Mouse (Mus musculus): ENCODE data around the gene Cdh23. TPM values are rescaled to one million over a fixed set of nuclear protein-coding genes. Genes with fewer than 3 reads are reported as not detected.
A peak's percentile ranks its signal among the peaks of the same experiment; 100 is the strongest.

Gene Cdh23
- polyA plus RNA-seq, 1 experiment from 2014 or later = 0.53 TPM

DNA sequence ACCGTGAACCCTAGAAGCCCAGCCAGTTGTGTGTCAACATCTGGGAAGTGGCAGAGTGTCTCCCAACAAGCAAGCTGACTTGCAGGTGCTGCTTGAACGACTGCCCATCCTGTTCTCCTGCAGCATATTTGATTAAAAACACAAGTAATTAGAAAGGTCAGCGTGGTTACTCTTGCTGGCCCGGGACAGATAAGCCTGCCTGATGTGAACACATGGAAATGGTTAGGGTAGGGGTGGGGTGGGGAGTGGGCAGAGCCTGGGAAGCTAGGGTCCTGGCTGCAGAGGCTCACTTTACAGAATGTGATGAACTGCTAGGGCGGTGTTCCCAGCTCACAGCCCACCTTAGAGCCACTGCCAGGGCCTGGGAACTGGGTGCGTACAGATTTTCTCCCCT lies 322.8 kb downstream of the Cdh23 start:
- Histone ChIP-seq H3K9me3 (replicated peaks; ENCODE audit: control insufficient read depth, low read length) (no peaks in the 10 kb centered on the region), H3K4me2 (ENCODE audit: low read depth, low read length) (no peak overlapping the region), H3K27ac (ENCODE audit: low read length) (no peak overlapping the region), H3K4me3 (replicated peaks; ENCODE audit: low read length) (no peak overlapping the region), H3K27me3 (ENCODE audit: control insufficient read depth, insufficient read depth, low read length) (no peaks in the 10 kb centered on the region), H3K36me3 (ENCODE audit: control insufficient read depth, insufficient read depth, low read length) (no peaks in the 10 kb centered on the region), H3K9ac (ENCODE audit: low read length) (no peak overlapping the region), H3K4me1 (ENCODE audit: control insufficient read depth, insufficient read depth, low read length) (0 out of 2 replicates have a peak, but pooled peaks cover 2% of the 10 kb centered on the region)
- ATAC-seq (ENCODE audit: insufficient read depth, low FRiP score) = no peak
- 50% methylated on average over 6 of the region's 6 CpGs for WGBS

DNA sequence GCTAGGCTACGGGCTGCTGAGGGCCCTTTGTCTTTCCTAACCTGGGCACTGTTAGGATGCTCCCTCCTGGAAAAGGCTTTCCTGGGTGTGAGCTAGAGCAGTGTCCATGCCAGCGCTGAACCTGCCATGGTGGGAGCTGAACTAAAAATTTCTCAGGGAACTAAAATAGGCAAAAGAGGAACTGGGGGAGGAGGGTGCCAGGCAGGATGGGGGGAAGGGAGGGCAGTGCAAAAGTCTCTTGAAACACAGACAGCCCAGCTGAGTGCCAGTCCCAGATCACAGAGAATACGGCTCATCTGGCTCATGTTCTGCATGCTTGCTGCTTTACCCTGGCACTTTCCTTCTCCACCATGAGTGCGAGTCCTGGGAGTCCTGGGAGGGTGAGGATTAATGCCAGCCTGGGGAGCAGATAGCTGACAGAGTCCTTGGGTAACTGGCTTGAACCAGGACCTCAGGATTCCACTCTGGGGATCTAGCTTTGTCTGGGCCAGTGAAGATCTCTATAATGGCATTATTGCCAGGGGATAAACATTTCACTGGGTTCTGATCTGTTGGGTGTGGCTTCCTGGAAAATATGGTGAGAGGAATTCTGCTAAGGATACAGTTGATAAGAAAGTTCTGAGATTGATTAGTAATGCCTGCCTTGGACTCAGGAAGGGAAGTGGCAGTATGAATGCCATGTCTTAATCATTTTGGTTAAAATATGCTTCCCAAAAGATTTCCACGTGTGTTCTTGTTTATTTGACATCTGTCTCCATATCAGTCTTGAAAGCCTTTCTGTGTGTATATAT lies 324.5 kb downstream of the Cdh23 start:
- Histone ChIP-seq H3K4me3 (replicated peaks; ENCODE audit: low read length) (no peak overlapping the region), H3K9ac (ENCODE audit: low read length) (no peak overlapping the region), H3K4me1 (ENCODE audit: control insufficient read depth, insufficient read depth, low read length) (0 out of 2 replicates have a peak, but pooled peaks cover 2% of the 10 kb centered on the region), H3K27me3 (ENCODE audit: control insufficient read depth, insufficient read depth, low read length) (no peaks in the 10 kb centered on the region), H3K9me3 (replicated peaks; ENCODE audit: control insufficient read depth, low read length) (no peaks in the 10 kb centered on the region), H3K27ac (ENCODE audit: low read length) (no peak overlapping the region), H3K4me2 (ENCODE audit: low read depth, low read length) (no peak overlapping the region), H3K36me3 (ENCODE audit: control insufficient read depth, insufficient read depth, low read length) (no peaks in the 10 kb centered on the region)
- 74% methylated on average over 5 of the region's 5 CpGs for WGBS
- no peak for ATAC-seq (ENCODE audit: insufficient read depth, low FRiP score)

- 65% methylated on average over 5 of the region's 5 CpGs for WGBS
- Histone ChIP-seq H3K4me1 (ENCODE audit: control insufficient read depth, insufficient read depth, low read length) (0 out of 2 replicates have a peak, but pooled peaks cover 2% of the 10 kb centered on the region), H3K9me3 (replicated peaks; ENCODE audit: control insufficient read depth, low read length) (no peaks in the 10 kb centered on the region), H3K27ac (ENCODE audit: low read length) (no peak overlapping the region; the same call in 1 of the 2 replicates), H3K9ac (ENCODE audit: low read length) (no peak overlapping the region), H3K4me2 (ENCODE audit: low read depth, low read length) (no peak overlapping the region), H3K36me3 (ENCODE audit: control insufficient read depth, insufficient read depth, low read length) (no peaks in the 10 kb centered on the region), H3K4me3 (replicated peaks; ENCODE audit: low read length) (no peak overlapping the region), H3K27me3 (ENCODE audit: control insufficient read depth, insufficient read depth, low read length) (no peaks in the 10 kb centered on the region)
- no peak for ATAC-seq (ENCODE audit: insufficient read depth, low FRiP score)
These were observed 325.7 kb downstream of the Cdh23 start for GRCm38 (mm10) chr10:60370601-60371061.

DNA sequence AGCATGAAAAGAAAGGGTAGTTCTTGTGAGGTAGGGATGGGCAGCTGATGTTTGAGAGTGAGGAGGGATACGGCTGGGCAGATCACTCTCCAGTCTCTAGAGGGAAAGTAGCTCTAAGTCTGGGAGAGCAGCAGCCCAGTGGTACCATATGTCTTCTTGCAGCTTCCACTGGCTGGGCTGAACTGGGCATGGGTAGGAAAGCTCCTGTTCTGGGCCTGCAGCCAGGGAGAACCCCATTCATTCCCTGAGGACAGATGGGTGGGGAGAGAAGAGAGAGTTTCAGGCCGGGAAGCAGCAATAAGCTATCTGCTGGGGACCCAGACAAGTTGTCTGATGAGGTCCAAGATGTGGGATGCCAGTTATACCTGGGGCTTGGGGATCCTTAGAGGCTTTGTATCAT lies 326.2 kb downstream of the Cdh23 start:
- ATAC-seq (ENCODE audit: insufficient read depth, low FRiP score) = no peak
- no peak overlapping the region for H3K9ac ChIP-seq (ENCODE audit: low read length)
- H3K4me1 ChIP-seq (ENCODE audit: control insufficient read depth, insufficient read depth, low read length) = 0 out of 2 replicates have a peak, but pooled peaks cover 2% of the 10 kb centered on the region
- no peaks in the 10 kb centered on the region for H3K27me3 ChIP-seq (ENCODE audit: control insufficient read depth, insufficient read depth, low read length)
- H3K36me3 ChIP-seq (ENCODE audit: control insufficient read depth, insufficient read depth, low read length) = no peaks in the 10 kb centered on the region
- H3K4me2 ChIP-seq (ENCODE audit: low read depth, low read length) = no peak overlapping the region
- WGBS = 70% methylated on average over 2 of the region's 2 CpGs
- no peaks in the 10 kb centered on the region for H3K9me3 ChIP-seq (replicated peaks; ENCODE audit: control insufficient read depth, low read length)
- H3K4me3 ChIP-seq (replicated peaks; ENCODE audit: low read length) = no peak overlapping the region
- no peak overlapping the region for H3K27ac ChIP-seq (ENCODE audit: low read length)

DNA sequence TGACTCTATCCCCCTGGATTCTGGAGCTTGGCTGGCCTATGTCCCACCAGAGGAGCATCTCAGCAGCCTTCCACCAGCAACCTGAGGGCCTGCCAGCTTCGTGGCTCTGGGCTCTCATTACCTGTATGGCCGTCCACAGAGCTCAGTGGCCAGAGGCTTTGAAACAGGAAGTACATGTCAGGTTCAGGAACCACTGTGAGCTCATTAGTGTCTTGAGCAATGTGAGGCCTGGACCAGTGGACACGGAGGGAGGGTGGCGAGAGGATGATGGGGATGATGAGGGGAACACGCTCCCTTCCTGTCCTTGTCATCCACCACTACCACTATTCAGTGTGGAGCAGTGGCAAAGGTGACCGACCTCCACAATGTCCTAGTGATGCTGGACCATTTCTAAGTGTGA lies 326.9 kb downstream of the Cdh23 start:
- Histone ChIP-seq H3K9me3 (replicated peaks; ENCODE audit: control insufficient read depth, low read length) (no peaks in the 10 kb centered on the region), H3K27ac (ENCODE audit: low read length) (no peak overlapping the region), H3K36me3 (ENCODE audit: control insufficient read depth, insufficient read depth, low read length) (no peaks in the 10 kb centered on the region), H3K4me1 (ENCODE audit: control insufficient read depth, insufficient read depth, low read length) (0 out of 2 replicates have a peak, but pooled peaks cover 2% of the 10 kb centered on the region), H3K27me3 (ENCODE audit: control insufficient read depth, insufficient read depth, low read length) (no peaks in the 10 kb centered on the region), H3K9ac (ENCODE audit: low read length) (no peak overlapping the region), H3K4me2 (ENCODE audit: low read depth, low read length) (no peak overlapping the region), H3K4me3 (replicated peaks; ENCODE audit: low read length) (no peak overlapping the region)
- no peak for ATAC-seq (ENCODE audit: insufficient read depth, low FRiP score)
- WGBS = 82% methylated on average over 6 of the region's 6 CpGs

GRCm38 (mm10) chr10:60367904-60368303 lies 328.4 kb downstream of the Cdh23 start:
- Histone ChIP-seq H3K9ac (ENCODE audit: low read length) (no peak overlapping the region), H3K9me3 (replicated peaks; ENCODE audit: control insufficient read depth, low read length) (no peaks in the 10 kb centered on the region), H3K36me3 (ENCODE audit: control insufficient read depth, insufficient read depth, low read length) (no peaks in the 10 kb centered on the region), H3K27ac (ENCODE audit: low read length) (no peak overlapping the region), H3K4me2 (ENCODE audit: low read depth, low read length) (no peak overlapping the region), H3K4me3 (replicated peaks; ENCODE audit: low read length) (no peak overlapping the region), H3K27me3 (ENCODE audit: control insufficient read depth, insufficient read depth, low read length) (no peaks in the 10 kb centered on the region), H3K4me1 (ENCODE audit: control insufficient read depth, insufficient read depth, low read length) (peaks cover 4% of the 10 kb centered on the region; the same call in 1 of the 2 replicates)
- WGBS = 73% methylated on average over 4 of the region's 4 CpGs
- no peak for ATAC-seq (ENCODE audit: insufficient read depth, low FRiP score)

- no peak overlapping the region for H3K9ac ChIP-seq (ENCODE audit: low read length)
- H3K27me3 ChIP-seq (ENCODE audit: control insufficient read depth, insufficient read depth, low read length) = no peaks in the 10 kb centered on the region
- 71% methylated on average over 2 of the region's 2 CpGs for WGBS
- H3K4me2 ChIP-seq (ENCODE audit: low read depth, low read length) = no peak overlapping the region
- H3K36me3 ChIP-seq (ENCODE audit: control insufficient read depth, insufficient read depth, low read length) = no peaks in the 10 kb centered on the region
- H3K4me1 ChIP-seq (ENCODE audit: control insufficient read depth, insufficient read depth, low read length) = peaks cover 11% of the 10 kb centered on the region
- H3K4me3 ChIP-seq (replicated peaks; ENCODE audit: low read length) = no peak overlapping the region
- no peaks in the 10 kb centered on the region for H3K9me3 ChIP-seq (replicated peaks; ENCODE audit: control insufficient read depth, low read length)
- no peak for ATAC-seq (ENCODE audit: insufficient read depth, low FRiP score)
- H3K27ac ChIP-seq (ENCODE audit: low read length) = no peak overlapping the region
These were observed 329.1 kb downstream of the Cdh23 start for GRCm38 (mm10) chr10:60367145-60367544.

- H3K4me1 ChIP-seq (ENCODE audit: control insufficient read depth, insufficient read depth, low read length) = peaks cover 15% of the 10 kb centered on the region
- WGBS = 60% methylated on average over 6 of the region's 6 CpGs
- no peak for ATAC-seq (ENCODE audit: insufficient read depth, low FRiP score)
- H3K9me3 ChIP-seq (replicated peaks; ENCODE audit: control insufficient read depth, low read length) = no peaks in the 10 kb centered on the region
- H3K4me2 ChIP-seq (ENCODE audit: low read depth, low read length) = no peak overlapping the region
- no peak overlapping the region for H3K4me3 ChIP-seq (replicated peaks; ENCODE audit: low read length)
- H3K9ac ChIP-seq (ENCODE audit: low read length) = no peak overlapping the region
- H3K36me3 ChIP-seq (ENCODE audit: control insufficient read depth, insufficient read depth, low read length) = no peaks in the 10 kb centered on the region
- H3K27me3 ChIP-seq (ENCODE audit: control insufficient read depth, insufficient read depth, low read length) = no peaks in the 10 kb centered on the region
- no peak overlapping the region for H3K27ac ChIP-seq (ENCODE audit: low read length)
These were observed 332.9 kb downstream of the Cdh23 start for GRCm38 (mm10) chr10:60363426-60363825.

- Histone ChIP-seq H3K27me3 (ENCODE audit: control insufficient read depth, insufficient read depth, low read length) (no peaks in the 10 kb centered on the region), H3K27ac (ENCODE audit: low read length) (peak overlapping the region; percentile 40), H3K4me2 (ENCODE audit: low read depth, low read length) (no peak overlapping the region), H3K4me1 (ENCODE audit: control insufficient read depth, insufficient read depth, low read length) (peaks cover 15% of the 10 kb centered on the region), H3K4me3 (replicated peaks; ENCODE audit: low read length) (no peak overlapping the region), H3K36me3 (ENCODE audit: control insufficient read depth, insufficient read depth, low read length) (no peaks in the 10 kb centered on the region), H3K9ac (ENCODE audit: low read length) (no peak overlapping the region), H3K9me3 (replicated peaks; ENCODE audit: control insufficient read depth, low read length) (no peaks in the 10 kb centered on the region)
- 51% methylated on average over 2 of the region's 2 CpGs for WGBS
- ATAC-seq (ENCODE audit: insufficient read depth, low FRiP score) = no peak
These were observed 334.0 kb downstream of the Cdh23 start for GRCm38 (mm10) chr10:60362310-60362628.

Measured in stomach, embryonic 16.5 days (tissue).